Comparison of ENCODE assay signal across 12 mouse cellular contexts in the genomic region with DNA sequence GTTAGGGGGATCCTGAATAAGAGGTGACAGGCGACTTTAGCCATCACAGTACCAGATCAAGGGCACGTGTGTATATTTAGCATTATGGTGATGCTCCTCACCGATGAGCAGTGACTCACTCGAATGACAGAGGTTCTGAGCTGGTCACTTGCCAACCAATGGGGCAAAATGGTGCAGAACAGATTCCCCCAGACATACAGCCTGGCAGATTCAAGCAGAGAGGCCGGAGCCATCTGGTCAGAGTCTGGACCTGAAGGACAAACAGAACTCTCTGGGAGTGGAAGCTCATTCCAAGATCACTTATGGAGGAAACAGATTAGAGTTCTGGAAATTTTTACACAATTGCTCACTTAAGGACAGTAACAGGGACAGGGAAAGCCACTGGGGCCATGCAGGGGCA. TPM values are rescaled to one million over a fixed set of nuclear protein-coding genes. Genes with fewer than 3 reads are reported as not detected.
DNase-seq lines count a peak whose midpoint lies in the region; ATAC-seq lines count a peak whose summit lies in the region.
"Had no signal": no experiment of that assay in that cellular context is flagged by ENCODE, and none has a peak within 500 bp of the region (broad histone marks: within the 10 kb centered on the region; RNA-seq: fewer than 3 reads in every experiment).

No protein-coding gene starts in this region.

- no peaks in the 10 kb centered on the region for H3K27me3 ChIP-seq in heart, embryonic 13.5 days (replicated peaks)
- H3K27me3 ChIP-seq: hindbrain, embryonic 15.5 days; liver, embryonic 12.5 days had no signal

- peak overlapping the region; percentile 45; the same call in 1 of the 2 replicates for H3K27ac ChIP-seq in heart, embryonic 13.5 days (replicated peaks)
- H3K27ac ChIP-seq: hindbrain, embryonic 15.5 days; liver, embryonic 12.5 days had no signal

- no peaks in the 10 kb centered on the region for H3K9me3 ChIP-seq in heart, embryonic 13.5 days
- H3K9me3 ChIP-seq: hindbrain, embryonic 15.5 days; liver, embryonic 12.5 days had no signal

- no peak for DNase-seq in heart, postnatal 14 days
- DNase-seq in MN1 (ENCODE audit: low spot score): peak; percentile 96
- peak; percentile 37 for DNase-seq in adrenal gland, postnatal 14 days
- DNase-seq in cerebellum, postnatal 14 days: peak; percentile 70 to 73
- DNase-seq in gastrocnemius, postnatal 10 days: no peak
- no peak for DNase-seq in urinary bladder, adult 18-20 months (ENCODE audit: low spot score in 2 of 2)
- DNase-seq: kidney, postnatal 10 days had no signal

- H3K36me3 ChIP-seq in heart, embryonic 13.5 days: no peaks in the 10 kb centered on the region
- H3K36me3 ChIP-seq: liver, embryonic 12.5 days had no signal

- intact Hi-C loops in heart, postnatal 14 days (cut with DNase I): no loop called here

- H3K4me3 ChIP-seq in heart, embryonic 13.5 days: no peak overlapping the region
- H3K4me3 ChIP-seq: erythroblast, embryonic 14.5 days; hindbrain, embryonic 15.5 days; liver, embryonic 12.5 days had no signal

- ATAC-seq in heart, embryonic 13.5 days (ENCODE audit: extremely low read depth, insufficient number of reproducible peaks, low FRiP score, low TSS enrichment): no peak
- ATAC-seq in megakaryocyte-erythroid progenitor cell, adult 5-6 weeks (replicated peaks; ENCODE audit: low FRiP score, low TSS enrichment, poor library complexity, severe bottlenecking): no peak
- ATAC-seq: liver, embryonic 12.5 days had no signal

- WGBS in heart, embryonic 13.5 days: 43% methylated on average over 5 of the region's 5 CpGs

- no peaks in the 10 kb centered on the region for H3K4me1 ChIP-seq in heart, embryonic 13.5 days
- H3K4me1 ChIP-seq: hindbrain, embryonic 15.5 days; liver, embryonic 12.5 days had no signal

- H3K9ac ChIP-seq in heart, embryonic 13.5 days: no peak overlapping the region
- H3K9ac ChIP-seq: hindbrain, embryonic 15.5 days; liver, embryonic 12.5 days had no signal

- H3K4me2 ChIP-seq in heart, embryonic 13.5 days: no peak overlapping the region
- H3K4me2 ChIP-seq: hindbrain, embryonic 15.5 days; liver, embryonic 12.5 days had no signal

RNA-seq across cellular contexts. Expression of gene Scg3, which starts 17.2 kb away (rescaled TPM):
- polyA plus RNA-seq in heart, embryonic 13.5 days (2015; fragmentation: Nextera tagmentation; extraction: Ambion mirVana): 0.47 and 0.53 TPM in 2 replicates
- total RNA-seq in heart, postnatal 14 days (2021): under 1 TPM; 0.49 to 0.62 TPM
- 22.4 and 29.5 TPM in 2 replicates for total RNA-seq in adrenal gland, postnatal 14 days (2021)
- total RNA-seq in megakaryocyte-erythroid progenitor cell, adult 5-6 weeks (2014; fragmentation: Nextera tagmentation): not detected in 2 replicates
- not detected in 2 replicates for total RNA-seq in megakaryocyte-erythroid progenitor cell, adult 5-6 weeks (2017)
- total RNA-seq in gastrocnemius, postnatal 10 days (2021): 1 to 10 TPM; 2.6 to 2.7 TPM
- polyA plus RNA-seq: erythroblast, embryonic 14.5 days had no signal

RNA-seq across cellular contexts. Expression of gene Lysmd2, which starts 41.1 kb away (rescaled TPM):
- 16.2 and 16.9 TPM in 2 replicates for polyA plus RNA-seq in heart, embryonic 13.5 days (2015; fragmentation: Nextera tagmentation; extraction: Ambion mirVana)
- 1 to 10 TPM; 8.2 to 8.7 TPM for total RNA-seq in heart, postnatal 14 days (2021)
- total RNA-seq in adrenal gland, postnatal 14 days (2021): 18.8 and 20.5 TPM in 2 replicates
- 1.9 and 3.5 TPM in 2 replicates for total RNA-seq in megakaryocyte-erythroid progenitor cell, adult 5-6 weeks (2014; fragmentation: Nextera tagmentation)
- total RNA-seq in megakaryocyte-erythroid progenitor cell, adult 5-6 weeks (2017): 0.33 and 2.4 TPM in 2 replicates
- 10 to 100 TPM in 1 of 2 experiments, 1 to 10 TPM in 1; 9.9 to 10.7 TPM for total RNA-seq in gastrocnemius, postnatal 10 days (2021)
- polyA plus RNA-seq: erythroblast, embryonic 14.5 days had no signal

RNA-seq across cellular contexts. Expression of gene Tmod2, which starts 55.5 kb away (rescaled TPM):
- polyA plus RNA-seq in heart, embryonic 13.5 days (2015; fragmentation: Nextera tagmentation; extraction: Ambion mirVana): 4.7 and 5.0 TPM in 2 replicates
- 1 to 10 TPM; 4.6 to 5.0 TPM for total RNA-seq in heart, postnatal 14 days (2021)
- 15.7 and 20.2 TPM in 2 replicates for total RNA-seq in adrenal gland, postnatal 14 days (2021)
- total RNA-seq in megakaryocyte-erythroid progenitor cell, adult 5-6 weeks (2014; fragmentation: Nextera tagmentation): 0.17 TPM in 1 of 2 replicates, not detected in the other
- not detected in 2 replicates for total RNA-seq in megakaryocyte-erythroid progenitor cell, adult 5-6 weeks (2017)
- total RNA-seq in gastrocnemius, postnatal 10 days (2021): 10 to 100 TPM; 11.7 to 14.2 TPM
- polyA plus RNA-seq: erythroblast, embryonic 14.5 days had no signal

Comparison
In these comparisons a context has a peak if more than half of its experiments do, and no peak if none do; other contexts are left out.
1. DNase-seq: peak in MN1 (single experiment), adrenal gland, postnatal 14 days (single experiment) and cerebellum, postnatal 14 days (2 of 2); none in heart, postnatal 14 days (0 of 2), gastrocnemius, postnatal 10 days (single experiment) and urinary bladder, adult 18-20 months (0 of 2).
2. RNA of gene Tmod2, which starts 55.5 kb away (total RNA-seq): 15.7 to 20.2 TPM in adrenal gland, postnatal 14 days, 11.7 to 14.2 TPM in gastrocnemius, postnatal 10 days and 4.6 to 5.0 TPM in heart, postnatal 14 days; 0.17 TPM in megakaryocyte-erythroid progenitor cell, adult 5-6 weeks; every median in the first group is over 4 times any median in the second.